Mouse (Mus musculus) myocyte (in vitro differentiated cells): ENCODE data around the gene Ptpn13.

Experiments
- E2F4 ChIP-seq: IDR thresholded peaks from one replicate; pipeline ENCODE4 v1.6.1; 2011; ENCODE audit warnings: mild to moderate bottlenecking, control low read depth, moderate library complexity; ENCODE audit not compliant: insufficient read depth
- MAX ChIP-seq: IDR thresholded peaks from one replicate; pipeline ENCODE4 v1.6.1; 2011; ENCODE audit warnings: low read depth, mild to moderate bottlenecking, control low read depth
- MYOD1 ChIP-seq, 3 experiments: IDR thresholded peaks; one replicate each; pipeline ENCODE4 v1.6.1; 2011; ENCODE audit warnings: control low read depth in 2 of 3, low read depth in 2 of 3, mild to moderate bottlenecking in 2 of 3, moderate library complexity in 1 of 3; ENCODE audit not compliant: insufficient read length in 2 of 3, control insufficient read depth in 1 of 3
- MYOG ChIP-seq, 3 experiments: IDR thresholded peaks; one replicate each; pipeline ENCODE4 v1.6.1; 2011; ENCODE audit warnings: control low read depth in 2 of 3, low read depth in 2 of 3, mild to moderate bottlenecking in 2 of 3; ENCODE audit not compliant: insufficient read length in 2 of 3, control insufficient read depth in 1 of 3, insufficient read depth in 1 of 3
- POLR2A ChIP-seq: IDR thresholded peaks from one replicate; pipeline ENCODE4 v1.6.1; 2011; ENCODE audit warnings: low read depth, mild to moderate bottlenecking, control low read depth, moderate library complexity; ENCODE audit not compliant: insufficient read length
- POLR2AphosphoS2 ChIP-seq: IDR thresholded peaks from one replicate; pipeline ENCODE4 v1.6.1; 2011; ENCODE audit warnings: low read depth, control low read depth; ENCODE audit not compliant: insufficient read length
- SRF ChIP-seq: IDR thresholded peaks from one replicate; pipeline ENCODE4 v1.6.1; 2011; ENCODE audit warnings: low read depth; ENCODE audit not compliant: control insufficient read depth, insufficient read length
- TCF12 ChIP-seq: IDR thresholded peaks from one replicate; pipeline ENCODE4 v1.6.1; 2011; ENCODE audit warnings: mild to moderate bottlenecking, control low read depth; ENCODE audit not compliant: poor library complexity, insufficient read depth, severe bottlenecking
- TCF3 ChIP-seq: IDR thresholded peaks from one replicate; pipeline ENCODE4 v1.6.1; 2011; ENCODE audit warnings: low read depth, control low read depth; ENCODE audit not compliant: insufficient read length
- USF1 ChIP-seq: IDR thresholded peaks from one replicate; pipeline ENCODE4 v1.6.1; 2011; ENCODE audit warnings: low read depth, mild to moderate bottlenecking, control low read depth, moderate library complexity

- no peak for TF ChIP-seq USF1
- no peak for TF ChIP-seq E2F4
- peak; percentile 8 to 52 (median 22) for TF ChIP-seq MYOG (IDR thresholded peaks at IDR 0.05; ENCODE audit: control insufficient read depth in 1 of 3, insufficient read depth in 1 of 3, insufficient read length in 2 of 3, low read depth in 2 of 3)
- TF ChIP-seq POLR2A: no peak
- peak in 1 of 3 experiments; percentile 55 for TF ChIP-seq MYOD1 (IDR thresholded peaks at IDR 0.05; ENCODE audit: control insufficient read depth in 1 of 3, insufficient read length in 2 of 3, low read depth in 2 of 3)
- no peak for TF ChIP-seq POLR2AphosphoS2
- no peak for TF ChIP-seq TCF12
- no peak for TF ChIP-seq TCF3
- TF ChIP-seq MAX: no peak
- no peak for TF ChIP-seq SRF
Observed at GRCm38 (mm10) chr5:103458411-103458810, 33.4 kb downstream of the Ptpn13 start.
